Mouse (Mus musculus) lung, postnatal 10 days (tissue): ENCODE measurements at regions not wholly inside any gene's neighbourhood (a gene's known extent, or its start where the extent isn't known, plus 50 kb on each side); places are given as distances from the start of the nearest gene placed in this dataset.
"Not testable (repeated sequence)": the region's sequence is repeated elsewhere in the genome, so short reads cannot be mapped to it uniquely, and the experiment has no call there.

Experiments used
- DNase-seq: peaks from one replicate; pipeline ENCODE4 v3.0.0; 2021

- DNase-seq: no peak
Measured at GRCm38 (mm10) chr3:118194754-118195153, 326.0 kb upstream of the Snx7 start.

DNA sequence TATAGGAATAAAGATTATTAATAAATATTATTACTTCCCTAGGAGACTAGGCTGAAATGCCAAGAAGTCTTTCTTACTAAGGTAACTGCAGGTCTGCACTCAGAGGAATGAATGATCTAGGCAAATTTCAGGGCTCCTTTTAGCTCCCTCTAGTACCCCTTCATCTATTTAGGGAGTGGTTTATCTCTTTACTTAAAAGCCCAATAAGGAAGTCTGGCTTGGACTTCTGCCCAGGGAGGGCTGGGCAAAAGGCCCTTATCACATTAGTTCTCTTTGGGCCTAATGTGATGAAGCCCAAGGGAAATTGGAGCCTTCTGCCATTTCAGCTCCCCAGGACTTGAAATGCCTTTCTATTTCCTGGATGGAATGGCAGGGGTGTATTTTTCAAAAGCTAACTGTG is 320.6 kb upstream of the Snx7 start:
- peak; percentile 1 for DNase-seq

- no peak for DNase-seq
Measured at GRCm38 (mm10) chr3:118177446-118177845, 308.7 kb upstream of the Snx7 start.

- DNase-seq: no peak
Measured at GRCm38 (mm10) chr3:118162916-118163315, 294.2 kb upstream of the Snx7 start.

- no peak for DNase-seq
Measured at GRCm38 (mm10) chr3:118144788-118145187, 276.1 kb upstream of the Snx7 start.

DNA sequence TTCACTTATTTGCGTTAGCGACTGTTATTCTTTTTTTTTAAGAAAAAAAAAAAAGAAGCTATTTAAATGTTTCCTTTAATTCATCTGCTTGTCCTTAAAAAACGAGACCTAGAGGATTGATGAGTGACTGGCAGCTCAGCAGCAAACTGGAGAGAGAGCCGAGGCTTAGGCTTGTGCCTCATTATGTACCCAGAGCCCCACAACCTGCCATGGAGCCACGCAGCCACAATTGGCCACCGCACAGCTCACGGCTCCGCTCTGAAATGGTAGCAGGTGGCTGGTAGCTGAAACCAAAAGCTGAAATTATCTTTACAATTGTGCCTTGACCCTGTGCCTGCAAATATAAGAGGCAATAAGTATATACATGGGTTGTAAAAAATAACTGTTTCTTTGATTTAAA is 273.0 kb upstream of the Snx7 start:
- no peak for DNase-seq

- no peak for DNase-seq
Measured at GRCm38 (mm10) chr3:118140108-118140507, 271.4 kb upstream of the Snx7 start.

- DNase-seq: not testable (repeated sequence)
Measured at GRCm38 (mm10) chr3:118128349-118128748, 259.6 kb upstream of the Snx7 start.

GRCm38 (mm10) chr3:118102635-118103034 is 233.9 kb upstream of the Snx7 start:
- no peak for DNase-seq

DNA sequence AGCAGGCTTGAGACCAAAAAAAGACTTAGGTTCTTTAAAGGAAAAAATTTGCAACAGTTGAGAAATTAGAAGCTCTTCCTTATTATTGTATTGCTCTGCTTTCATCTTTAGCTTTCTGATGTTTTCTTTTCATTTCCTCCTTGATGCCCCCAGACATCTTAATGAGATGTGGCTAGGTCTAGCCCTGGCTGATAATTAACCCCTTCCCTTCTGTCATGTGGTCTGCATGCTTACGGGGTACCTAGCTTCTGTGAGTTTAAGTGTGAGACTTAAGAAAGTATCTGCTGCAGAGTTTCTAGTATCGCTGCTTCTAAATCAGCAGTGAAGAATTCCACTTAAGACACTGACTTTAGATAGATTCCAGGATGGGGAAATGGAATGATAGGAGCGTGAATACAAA is 215.8 kb upstream of the Snx7 start:
- no peak for DNase-seq

DNA sequence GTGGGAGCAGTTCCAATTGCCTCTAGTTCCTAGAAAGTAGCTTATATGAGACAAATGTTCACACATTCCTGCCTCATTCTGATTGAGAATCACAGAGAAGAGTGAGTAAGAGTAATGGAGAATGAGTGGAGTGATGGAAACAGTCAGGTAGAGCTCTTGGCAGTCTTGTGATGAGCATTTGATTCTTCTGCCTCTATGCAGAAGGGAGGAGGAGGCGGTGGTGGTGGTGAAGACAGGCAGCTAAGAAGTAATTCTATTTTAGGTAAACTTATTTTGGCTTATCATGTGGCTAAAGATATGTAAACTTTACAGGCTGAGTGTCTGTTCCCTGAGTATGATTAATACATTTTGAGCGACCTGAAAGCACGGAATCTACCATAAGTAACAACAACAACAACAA is 203.6 kb upstream of the Snx7 start:
- no peak for DNase-seq

GRCm38 (mm10) chr3:118070129-118070528 is 201.4 kb upstream of the Snx7 start:
- no peak for DNase-seq

GRCm38 (mm10) chr3:118063679-118064078 is 194.9 kb upstream of the Snx7 start:
- no peak for DNase-seq

- no peak for DNase-seq
Measured at GRCm38 (mm10) chr3:118062569-118062968, 193.8 kb upstream of the Snx7 start.

- DNase-seq: no peak
Measured at GRCm38 (mm10) chr3:118047016-118047415, 178.3 kb upstream of the Snx7 start.

DNA sequence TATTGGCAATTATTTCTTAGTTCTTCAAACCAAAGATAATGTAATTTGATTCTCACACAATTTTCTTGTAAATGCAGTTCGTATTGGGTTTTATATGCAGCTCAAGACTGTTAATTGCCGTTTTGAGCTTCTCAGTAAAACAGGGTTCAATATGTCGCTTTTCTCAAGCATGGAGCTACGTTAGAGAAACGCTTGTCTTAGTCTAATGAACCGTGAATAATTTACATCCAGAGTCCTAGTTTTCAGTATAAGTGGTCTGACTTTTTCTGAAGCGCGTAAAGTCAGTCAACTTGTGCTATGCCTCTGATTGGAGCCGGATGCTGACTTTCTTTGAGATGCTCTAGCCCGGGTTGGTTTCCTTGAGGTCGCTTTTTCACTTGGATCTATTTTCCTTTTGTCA is 177.8 kb upstream of the Snx7 start:
- no peak for DNase-seq

DNA sequence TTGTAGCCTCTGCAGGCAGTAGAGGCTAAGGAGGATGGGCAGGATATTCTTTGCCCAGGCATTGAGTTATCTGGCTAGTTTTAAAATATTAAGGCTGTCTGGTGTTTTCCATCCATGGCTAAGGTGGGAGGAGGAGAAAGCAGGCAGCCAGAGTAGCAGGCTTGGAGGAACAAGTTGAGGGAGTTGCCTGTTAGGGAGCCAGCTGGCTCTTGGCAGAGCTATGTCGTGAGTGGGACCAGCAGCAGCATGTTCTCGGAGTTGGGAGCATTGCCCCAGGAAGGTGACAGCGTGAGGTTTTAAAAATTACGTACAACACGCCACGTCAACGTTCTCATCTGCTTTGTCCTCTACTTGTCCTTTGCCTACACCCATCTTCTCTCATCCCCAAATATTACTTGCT is 167.8 kb upstream of the Snx7 start:
- no peak for DNase-seq

DNA sequence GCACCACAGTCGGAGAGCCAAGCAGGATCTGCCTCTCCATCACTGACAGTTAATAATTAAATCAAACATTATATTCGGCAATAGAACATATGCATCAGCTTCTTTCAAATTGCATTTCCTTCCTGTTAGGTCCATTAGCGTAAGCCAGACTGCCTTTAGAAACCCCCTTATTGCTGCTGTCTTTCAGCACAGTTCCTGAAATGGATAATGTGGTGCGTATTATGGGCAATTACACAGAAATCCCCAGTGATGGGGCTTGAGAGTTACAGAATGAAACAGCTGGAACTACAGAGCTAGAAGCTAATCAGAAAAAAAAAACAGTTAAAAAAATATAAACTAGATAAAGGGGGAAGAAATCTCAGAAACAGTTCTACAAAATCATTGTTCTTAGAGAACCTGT is 126.7 kb upstream of the Snx7 start:
- DNase-seq: no peak

GRCm38 (mm10) chr3:117994110-117994509 is 125.4 kb upstream of the Snx7 start:
- DNase-seq: no peak

DNA sequence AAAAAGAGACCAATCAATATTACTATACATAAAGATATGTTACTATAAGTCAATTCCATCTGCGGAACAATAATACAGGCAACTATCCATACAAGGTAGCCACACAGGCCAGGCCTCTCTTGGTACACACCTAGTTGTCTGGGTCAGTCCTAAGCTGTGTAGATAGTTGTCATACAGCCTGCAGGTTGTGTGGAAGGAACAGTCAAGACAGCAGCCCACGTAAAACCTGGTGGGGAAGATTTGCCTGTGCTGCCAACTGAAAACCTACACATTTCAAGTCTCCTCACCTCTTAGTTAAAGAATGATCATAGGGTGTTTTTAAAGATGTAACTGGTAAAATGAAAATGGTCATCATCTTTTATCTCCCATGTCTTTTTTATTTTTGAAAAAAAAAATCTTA is 121.8 kb upstream of the Snx7 start:
- no peak for DNase-seq

DNA sequence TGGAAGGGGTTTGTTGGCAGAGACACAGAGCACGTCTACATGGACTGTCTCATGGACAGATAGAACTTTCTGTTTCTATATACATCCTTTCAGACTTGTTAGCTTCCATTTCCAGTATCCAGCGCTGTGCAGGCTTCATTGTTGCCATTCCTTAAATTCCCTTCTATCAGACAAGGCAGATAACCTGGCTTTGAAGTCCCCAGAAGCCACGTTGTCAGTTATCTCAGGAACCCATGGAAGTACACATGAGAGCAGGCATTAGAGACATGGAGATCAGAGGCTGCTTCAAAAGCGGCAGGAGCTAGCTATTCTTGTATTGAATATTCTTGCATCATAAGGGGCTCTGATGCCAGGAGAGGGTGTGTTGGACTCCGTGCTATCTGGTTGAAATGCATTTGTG is 119.7 kb upstream of the Snx7 start:
- DNase-seq: no peak

DNA sequence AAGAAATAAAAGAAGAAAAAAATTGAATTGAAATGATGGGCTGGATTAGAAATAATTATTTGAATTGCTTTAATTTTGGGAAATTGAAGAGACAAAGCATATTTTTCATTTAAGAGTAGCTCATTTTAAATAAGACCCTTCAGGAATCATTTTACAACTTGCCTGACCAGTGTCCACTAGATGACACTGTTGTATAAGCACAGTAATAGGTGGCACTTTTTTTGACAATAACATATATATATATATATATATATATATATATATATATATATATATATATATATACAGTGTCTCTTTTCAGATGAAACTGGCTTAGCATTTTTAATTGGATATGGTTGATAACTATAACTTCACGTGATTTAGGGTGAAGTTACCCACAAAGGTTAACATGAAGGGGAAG is 106.9 kb upstream of the Snx7 start:
- no peak for DNase-seq

- no peak for DNase-seq
Measured at GRCm38 (mm10) chr3:117968805-117969204, 100.1 kb upstream of the Snx7 start.

DNA sequence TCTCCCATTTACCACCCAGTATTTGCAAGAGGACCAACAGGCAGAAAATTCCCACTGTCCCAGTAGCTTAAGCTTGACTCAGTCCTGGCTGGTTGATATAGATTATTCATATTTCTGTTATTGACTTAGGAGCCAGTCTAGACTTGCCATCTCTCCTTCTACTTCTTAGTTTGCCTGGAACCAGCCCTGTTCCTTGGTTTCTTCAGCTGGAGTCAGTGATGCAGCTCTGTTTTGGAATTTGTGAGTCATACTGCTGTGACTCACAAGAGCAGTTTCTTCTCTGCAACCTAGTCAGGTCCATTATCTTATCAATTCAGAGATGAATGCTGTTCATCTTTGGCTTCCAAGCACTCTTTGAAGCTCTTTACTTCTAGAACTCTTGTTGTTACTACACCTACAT is 69.7 kb upstream of the Snx7 start:
- no peak for DNase-seq

DNA sequence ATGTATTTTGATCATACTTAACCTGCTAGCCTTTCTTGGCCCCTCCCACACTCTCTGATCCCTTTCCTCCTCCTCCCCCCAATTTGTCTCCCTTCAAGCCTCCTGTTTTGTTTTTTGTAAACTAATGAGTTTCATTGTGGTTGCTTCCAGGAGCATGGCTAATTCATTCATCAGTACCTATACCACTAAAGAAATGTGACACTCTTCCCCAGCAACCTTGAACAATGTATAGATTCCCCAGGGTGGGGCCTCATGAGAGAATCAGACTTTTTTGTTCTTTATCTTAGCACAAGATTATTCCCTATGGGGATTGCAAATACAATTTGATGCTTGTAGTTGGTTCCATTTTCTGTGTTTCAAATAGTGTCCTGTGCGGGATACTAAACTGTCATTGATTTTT is 58.8 kb upstream of the Snx7 start:
- DNase-seq: no peak
